Mouse (Mus musculus) stomach, postnatal 0 days (tissue): Measurements from ENCODE around the gene Zmynd12.

Source experiments
- CTCF ChIP-seq: IDR thresholded peaks from 2 replicates; pipeline ENCODE4 v1.5.1; 2016; ENCODE audit warnings: antibody characterized with exemption, low read depth, mild to moderate bottlenecking, moderate library complexity
- EP300 ChIP-seq: optimal IDR thresholded peaks from 2 replicates; pipeline ENCODE3; 2016; ENCODE audit warnings: antibody characterized with exemption

DNA sequence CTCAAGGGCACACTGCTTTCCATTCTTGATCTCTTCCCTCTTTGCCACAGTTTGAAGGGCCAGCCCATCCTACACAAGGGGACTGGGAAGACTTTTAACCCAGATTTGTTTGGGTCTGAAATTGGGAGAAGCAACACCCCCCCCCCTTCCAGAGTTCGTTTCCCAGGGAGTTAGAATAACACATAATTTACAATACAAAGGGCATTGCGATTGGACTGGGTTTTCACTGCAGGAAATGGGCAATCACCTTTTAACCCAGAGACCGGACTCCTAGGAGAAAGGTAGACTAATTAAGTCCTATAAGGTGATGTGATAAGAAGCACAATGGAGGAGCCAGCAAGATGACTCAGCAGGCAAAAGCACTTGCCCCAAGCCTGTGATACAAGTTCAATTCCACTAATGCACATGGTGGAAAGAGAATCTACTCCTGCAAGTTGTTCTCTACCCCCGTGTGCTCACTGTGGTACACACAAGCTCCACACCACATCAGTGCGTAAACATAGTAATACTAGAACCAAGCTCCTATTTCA lies 75.8 kb downstream of the Zmynd12 start:
- TF ChIP-seq CTCF: no peak
- TF ChIP-seq EP300: no peak
